Mouse (Mus musculus): Measurements from ENCODE around the gene Naxd. TPM values are rescaled to one million over a fixed set of nuclear protein-coding genes. Genes with fewer than 3 reads are reported as not detected.
"Not testable (repeated sequence)": the region's sequence is repeated elsewhere in the genome, so short reads cannot be mapped to it uniquely, and the experiment has no call there.

Naxd gene
- total and polyA plus RNA-seq, 2 experiments from 2014 or later = 66.3 to 71.6 TPM

GRCm38 (mm10) chr8:11542866-11543265 is 45.6 kb downstream of the Naxd start:
- Histone ChIP-seq H3K4me2 (ENCODE audit: low read depth, low read length) (no peak overlapping the region), H3K4me3 (ENCODE audit: low read depth, low read length) (no peak overlapping the region), H3K9me3 (replicated peaks; ENCODE audit: control insufficient read depth, low read length) (no peaks in the 10 kb centered on the region), H3K4me1 (ENCODE audit: control insufficient read depth, insufficient read depth) (peaks cover 4% of the 10 kb centered on the region; the same call in 1 of the 2 replicates), H3K9ac (replicated peaks; ENCODE audit: low read depth, low read length) (no peak overlapping the region), H3K27ac (ENCODE audit: low read depth) (no peak overlapping the region), H3K27me3 (ENCODE audit: control insufficient read depth, insufficient read depth, low read length) (no peaks in the 10 kb centered on the region), H3K36me3 (replicated peaks; ENCODE audit: control insufficient read depth, insufficient read depth, low read length) (peaks cover 36% of the 10 kb centered on the region)
- no peak for TF ChIP-seq CTCF (IDR thresholded peaks at IDR 0.05; ENCODE audit: low read depth)
- TF ChIP-seq EP300 (IDR thresholded peaks at IDR 0.05; ENCODE audit: low read depth) = no peak
- ATAC-seq (ENCODE audit: insufficient read depth, low read depth) (no peak), DNase-seq (ENCODE audit: low spot score) (no peak)
- WGBS = 87% methylated on average over 4 of the region's 4 CpGs

GRCm38 (mm10) chr8:11544386-11544785 is 47.1 kb downstream of the Naxd start:
- Histone ChIP-seq H3K4me3 (ENCODE audit: low read depth, low read length) (no peak overlapping the region), H3K4me1 (ENCODE audit: control insufficient read depth, insufficient read depth) (peaks cover 4% of the 10 kb centered on the region; the same call in 1 of the 2 replicates), H3K27me3 (ENCODE audit: control insufficient read depth, insufficient read depth, low read length) (no peaks in the 10 kb centered on the region), H3K9me3 (replicated peaks; ENCODE audit: control insufficient read depth, low read length) (no peaks in the 10 kb centered on the region), H3K36me3 (replicated peaks; ENCODE audit: control insufficient read depth, insufficient read depth, low read length) (peaks cover 36% of the 10 kb centered on the region), H3K9ac (replicated peaks; ENCODE audit: low read depth, low read length) (no peak overlapping the region), H3K27ac (ENCODE audit: low read depth) (no peak overlapping the region), H3K4me2 (ENCODE audit: low read depth, low read length) (no peak overlapping the region)
- 46% methylated on average over 3 of the region's 3 CpGs for WGBS
- ATAC-seq (ENCODE audit: insufficient read depth, low read depth) = no peak
- no peak for DNase-seq (ENCODE audit: low spot score)
- TF ChIP-seq CTCF (IDR thresholded peaks at IDR 0.05; ENCODE audit: low read depth) = peak; percentile 53
- TF ChIP-seq EP300 (IDR thresholded peaks at IDR 0.05; ENCODE audit: low read depth) = no peak

- DNase-seq (ENCODE audit: low spot score) (no peak), ATAC-seq (ENCODE audit: insufficient read depth, low read depth) (no peak)
- no peak overlapping the region for H3K4me2 ChIP-seq (ENCODE audit: low read depth, low read length)
- no peak overlapping the region for H3K27ac ChIP-seq (ENCODE audit: low read depth)
- 66% methylated on average over 6 of the region's 6 CpGs for WGBS
- peak; percentile 26 for TF ChIP-seq CTCF (IDR thresholded peaks at IDR 0.05; ENCODE audit: low read depth)
- TF ChIP-seq EP300 (IDR thresholded peaks at IDR 0.05; ENCODE audit: low read depth) = no peak
- peaks cover 8% of the 10 kb centered on the region; the same call in 1 of the 2 replicates for H3K4me1 ChIP-seq (ENCODE audit: control insufficient read depth, insufficient read depth)
- H3K27me3 ChIP-seq (ENCODE audit: control insufficient read depth, insufficient read depth, low read length) = no peaks in the 10 kb centered on the region
- H3K9me3 ChIP-seq (replicated peaks; ENCODE audit: control insufficient read depth, low read length) = no peaks in the 10 kb centered on the region
- peaks cover 20% of the 10 kb centered on the region for H3K36me3 ChIP-seq (replicated peaks; ENCODE audit: control insufficient read depth, insufficient read depth, low read length)
- H3K9ac ChIP-seq (replicated peaks; ENCODE audit: low read depth, low read length) = no peak overlapping the region
- no peak overlapping the region for H3K4me3 ChIP-seq (ENCODE audit: low read depth, low read length)
Observed at GRCm38 (mm10) chr8:11547063-11547462, 49.8 kb downstream of the Naxd start.

- WGBS = 15% methylated on average over 7 of the region's 7 CpGs
- no peak overlapping the region for H3K9ac ChIP-seq (replicated peaks; ENCODE audit: low read depth, low read length)
- H3K9me3 ChIP-seq (replicated peaks; ENCODE audit: control insufficient read depth, low read length) = no peaks in the 10 kb centered on the region
- DNase-seq (ENCODE audit: low spot score) = peak; percentile 50
- 0 out of 2 replicates have a peak overlapping the region, but pooled peaks have one; percentile 71 for H3K27ac ChIP-seq (ENCODE audit: low read depth)
- H3K4me3 ChIP-seq (ENCODE audit: low read depth, low read length) = peak overlapping the region; percentile 68
- no peaks in the 10 kb centered on the region for H3K27me3 ChIP-seq (ENCODE audit: control insufficient read depth, insufficient read depth, low read length)
- TF ChIP-seq EP300 (IDR thresholded peaks at IDR 0.05; ENCODE audit: low read depth) (no peak), CTCF (IDR thresholded peaks at IDR 0.05; ENCODE audit: low read depth) (peak; percentile 50)
- peaks cover 8% of the 10 kb centered on the region for H3K4me1 ChIP-seq (ENCODE audit: control insufficient read depth, insufficient read depth)
- no peak for ATAC-seq (ENCODE audit: insufficient read depth, low read depth)
- H3K4me2 ChIP-seq (ENCODE audit: low read depth, low read length) = peak overlapping the region; percentile 67
- H3K36me3 ChIP-seq (replicated peaks; ENCODE audit: control insufficient read depth, insufficient read depth, low read length) = peaks cover 13% of the 10 kb centered on the region
Observed at GRCm38 (mm10) chr8:11549706-11550105, 52.4 kb downstream of the Naxd start.

- peak within 1 kb of the TSS; percentile 67 for H3K4me2 ChIP-seq (ENCODE audit: low read depth, low read length)
- WGBS = under 1% methylated on average over 53 of the region's 53 CpGs
- peaks cover 12% of the 10 kb centered on the region for H3K36me3 ChIP-seq (replicated peaks; ENCODE audit: control insufficient read depth, insufficient read depth, low read length)
- H3K27ac ChIP-seq (ENCODE audit: low read depth) = peak within 1 kb of the TSS; percentile 71
- no peaks in the 10 kb centered on the region for H3K27me3 ChIP-seq (ENCODE audit: control insufficient read depth, insufficient read depth, low read length)
- DNase-seq (ENCODE audit: low spot score) = peak; percentile 78
- peaks cover 9% of the 10 kb centered on the region for H3K4me1 ChIP-seq (ENCODE audit: control insufficient read depth, insufficient read depth)
- TF ChIP-seq CTCF (IDR thresholded peaks at IDR 0.05; ENCODE audit: low read depth) (no peak), EP300 (IDR thresholded peaks at IDR 0.05; ENCODE audit: low read depth) (no peak)
- peak within 1 kb of the TSS; percentile 68 for H3K4me3 ChIP-seq (ENCODE audit: low read depth, low read length)
- peak within 1 kb of the TSS; percentile 53 for H3K9ac ChIP-seq (replicated peaks; ENCODE audit: low read depth, low read length)
- no peaks in the 10 kb centered on the region for H3K9me3 ChIP-seq (replicated peaks; ENCODE audit: control insufficient read depth, low read length)
- ATAC-seq (ENCODE audit: insufficient read depth, low read depth) = peak; percentile 70
Observed at GRCm38 (mm10) chr8:11550281-11550948, 53.1 kb downstream of the Naxd start, which contains the start of gene Cars2. Cars2 (minus strand) TSS chr8:11550783.

GRCm38 (mm10) chr8:11551497-11551896 is 54.2 kb downstream of the Naxd start:
- 69% methylated on average over 3 of the region's 4 CpGs for WGBS
- not testable (repeated sequence) for H3K27ac ChIP-seq (ENCODE audit: low read depth); H3K4me2 ChIP-seq (ENCODE audit: low read depth, low read length); H3K9ac ChIP-seq (replicated peaks; ENCODE audit: low read depth, low read length); H3K4me1 ChIP-seq (ENCODE audit: control insufficient read depth, insufficient read depth); ATAC-seq (ENCODE audit: insufficient read depth, low read depth); H3K9me3 ChIP-seq (replicated peaks; ENCODE audit: control insufficient read depth, low read length); DNase-seq (ENCODE audit: low spot score); H3K4me3 ChIP-seq (ENCODE audit: low read depth, low read length); H3K27me3 ChIP-seq (ENCODE audit: control insufficient read depth, insufficient read depth, low read length); H3K36me3 ChIP-seq (replicated peaks; ENCODE audit: control insufficient read depth, insufficient read depth, low read length)

All from heart, postnatal 0 days (tissue).